Mouse (Mus musculus): Measurements from ENCODE around the gene Npas1. TPM values are rescaled to one million over a fixed set of nuclear protein-coding genes. Genes with fewer than 3 reads are reported as not detected.

Gene Npas1
- not detected for polyA plus RNA-seq (2017; shearing (Covaris generic))

DNA sequence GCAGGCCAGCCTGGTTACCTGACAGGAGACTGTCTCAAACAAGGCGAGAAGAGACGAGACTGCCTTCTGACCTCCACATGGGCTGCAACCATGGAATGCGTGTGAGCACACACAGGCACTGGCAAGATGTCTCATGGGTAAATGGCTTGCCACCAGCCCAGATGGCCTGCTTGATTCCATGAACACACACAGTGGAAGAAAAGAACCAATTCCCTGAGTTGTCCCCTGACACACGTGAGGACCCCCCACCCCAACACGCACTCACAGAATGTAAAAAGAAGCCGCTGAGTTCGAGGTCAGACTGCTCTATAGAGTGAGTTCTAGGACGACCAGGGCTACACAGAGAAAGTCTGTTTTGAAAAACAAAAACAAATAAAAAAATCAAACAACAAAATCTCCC is at the start of gene Npas1:
TSS of gene Npas1 (minus strand) at position 101 of the 400 bp plus-strand sequence.

DNA sequence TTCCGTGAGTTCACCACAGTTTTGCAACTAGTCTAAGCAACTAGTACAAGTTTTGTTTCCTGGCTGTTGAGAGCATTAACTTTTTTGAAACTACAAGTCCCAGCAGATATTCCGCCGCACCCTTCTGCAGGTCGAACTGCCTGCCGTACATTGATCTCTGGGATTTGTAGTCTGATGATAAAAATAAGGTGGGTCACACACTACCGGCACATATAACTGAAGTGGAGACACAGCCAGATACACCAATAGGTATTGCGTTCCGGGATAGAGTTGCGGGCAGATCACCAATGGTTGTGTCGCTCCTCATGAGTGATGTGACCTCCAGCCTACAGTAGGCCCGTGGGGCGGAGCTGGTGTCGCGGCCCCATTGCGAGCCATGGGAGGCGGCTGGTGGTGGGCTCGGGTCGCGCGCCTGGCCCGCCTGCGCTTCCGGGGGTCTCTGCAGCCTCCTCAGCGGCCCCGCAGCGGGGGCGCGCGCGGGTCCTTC is 24.9 kb downstream of the Npas1 start, which contains the start of gene Tmem160:
TSS of gene Tmem160 (plus strand) at position 193 of the 487 bp plus-strand sequence.

Other genes with a start within 250 kb of the Npas1 start
- 0.09 TPM for gene C5ar2, start 233.6 kb downstream of the Npas1 start, polyA plus RNA-seq (2017; shearing (Covaris generic))
- gene C5ar1, start 218.2 kb downstream of the Npas1 start, polyA plus RNA-seq (2017; shearing (Covaris generic)) = not detected
- gene Inafm1, start 204.1 kb downstream of the Npas1 start, polyA plus RNA-seq (2017; shearing (Covaris generic)) = 2.2 TPM
- gene Ccdc9, start 190.9 kb downstream of the Npas1 start, polyA plus RNA-seq (2017; shearing (Covaris generic)) = 41.4 TPM
- 7.1 TPM for gene Bbc3, start 169.3 kb downstream of the Npas1 start, polyA plus RNA-seq (2017; shearing (Covaris generic))
- gene Sae1, start 89.9 kb downstream of the Npas1 start, polyA plus RNA-seq (2017; shearing (Covaris generic)) = 138 TPM
- gene Zc3h4, start 76.8 kb downstream of the Npas1 start, polyA plus RNA-seq (2017; shearing (Covaris generic)) = 26.8 TPM
- 10.1 TPM for gene Tmem160, start 24.9 kb downstream of the Npas1 start, polyA plus RNA-seq (2017; shearing (Covaris generic))
- gene Arhgap35, start 137.3 kb upstream of the Npas1 start, polyA plus RNA-seq (2017; shearing (Covaris generic)) = 3.6 TPM
- gene Ceacam15, start 198.0 kb upstream of the Npas1 start, polyA plus RNA-seq (2017; shearing (Covaris generic)) = 1.6 TPM
- gene Ceacam9, start 244.2 kb upstream of the Npas1 start, polyA plus RNA-seq (2017; shearing (Covaris generic)) = not detected

Measured in activated CD4-positive, CD25-positive, alpha-beta regulatory T cell, adult 9 weeks (primary cell).